Mouse (Mus musculus) lung, postnatal 0 days (tissue): ENCODE measurements around the gene Adamts17.

ENCODE experiments used
- CTCF ChIP-seq: IDR thresholded peaks from 2 replicates; pipeline ENCODE4 v1.5.1; 2016; ENCODE audit warnings: antibody characterized with exemption, mild to moderate bottlenecking
- EP300 ChIP-seq: IDR thresholded peaks from 2 replicates; pipeline ENCODE4 v1.6.1; 2016; ENCODE audit warnings: antibody characterized with exemption, mild to moderate bottlenecking, control low read depth

- TF ChIP-seq CTCF: no peak
- TF ChIP-seq EP300: no peak
Observed at GRCm38 (mm10) chr7:67039861-67040260, 200.3 kb downstream of the Adamts17 start.
